Mouse (Mus musculus): Measurements from ENCODE around the gene Hoxd8. TPM values are rescaled to one million over a fixed set of nuclear protein-coding genes. Genes with fewer than 3 reads are reported as not detected.

Gene Hoxd8
- total RNA-seq, 4 experiments from 2014 or later = 33.3 to 45.8 (median 36.6) TPM

GRCm38 (mm10) chr2:74753175-74753523, 48.7 kb downstream of the Hoxd8 start:
- DNase-seq = no peak

GRCm38 (mm10) chr2:74753711-74754110, 49.3 kb downstream of the Hoxd8 start:
- no peak for DNase-seq

Small RNA genes within 50 kb of the gene (microRNA-seq; reads per million reads assigned to microRNA genes)
- gene Gm44463 (0 reads per million in 2 experiments), gene Mir10b (19,071 to 33,041 reads per million in 2 experiments)

Other genes with a start within 250 kb of the Hoxd8 start
- gene Lnpk, start 125.2 kb upstream of the Hoxd8 start, total RNA-seq (2022) = 10 to 100 TPM; 14.7 to 18.8 (median 17.2) TPM
- not detected for gene Evx2, start 45.1 kb upstream of the Hoxd8 start, total RNA-seq (2022)
- gene Hoxd13, start 36.3 kb upstream of the Hoxd8 start, total RNA-seq (2022) = not detected
- not detected for gene Hoxd12, start 29.6 kb upstream of the Hoxd8 start, total RNA-seq (2022)
- gene Hoxd11, start 25.1 kb upstream of the Hoxd8 start, total RNA-seq (2022) = not detected
- gene Hoxd10, start 12.7 kb upstream of the Hoxd8 start, total RNA-seq (2022) = not detected
- gene Hoxd9, start 6.9 kb upstream of the Hoxd8 start, total RNA-seq (2022) = 1 to 10 TPM; 6.5 to 9.2 (median 7.0) TPM
- gene Hoxd3, start 7.3 kb downstream of the Hoxd8 start, total RNA-seq (2022) = 1 to 10 TPM in 3 of 4 experiments, under 1 TPM in 1; 0.73 to 1.9 (median 1.5) TPM
- 10 to 100 TPM; 16.8 to 37.2 (median 31.3) TPM for gene Hoxd4, start 7.3 kb downstream of the Hoxd8 start, total RNA-seq (2022)
- 1 to 10 TPM; 1.3 to 3.6 (median 3.2) TPM for gene Gm28230, start 22.1 kb downstream of the Hoxd8 start, total RNA-seq (2022)
- not detected for gene Hoxd1, start 58.4 kb downstream of the Hoxd8 start, total RNA-seq (2022)
- 10 to 100 TPM; 55.4 to 98.2 (median 75.5) TPM for gene Mtx2, start 121.2 kb downstream of the Hoxd8 start, total RNA-seq (2022)